Mouse (Mus musculus) stomach, postnatal 0 days (tissue): ENCODE measurements around the gene 4931429L15Rik.

Experiments used
- CTCF ChIP-seq: IDR thresholded peaks from 2 replicates; pipeline ENCODE4 v1.5.1; 2016; ENCODE audit warnings: antibody characterized with exemption, low read depth, mild to moderate bottlenecking, moderate library complexity
- EP300 ChIP-seq: optimal IDR thresholded peaks from 2 replicates; pipeline ENCODE3; 2016; ENCODE audit warnings: antibody characterized with exemption

DNA sequence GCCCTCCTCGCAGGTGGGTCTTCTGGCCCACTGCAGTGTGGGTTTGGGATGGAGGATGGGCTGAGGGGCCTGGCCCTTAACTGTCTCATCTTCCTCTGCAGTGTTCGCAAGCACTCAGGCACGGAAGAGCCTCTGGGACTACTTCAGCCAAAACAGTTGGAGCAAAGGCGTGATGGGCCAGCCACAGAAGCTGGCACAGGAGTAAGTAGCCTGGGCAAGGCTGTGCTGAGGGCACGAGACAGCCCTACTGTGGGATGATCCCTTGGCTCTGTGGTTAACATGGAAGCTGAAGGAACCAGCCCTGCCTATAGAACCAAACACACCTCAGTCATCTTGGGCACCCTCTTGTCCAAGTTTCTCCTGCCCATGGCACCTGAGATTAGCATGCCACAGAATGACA is 50.7 kb downstream of the 4931429L15Rik start:
- TF ChIP-seq CTCF (no peak), EP300 (no peak)
